Mouse (Mus musculus) heart, adult 2 months (tissue): ENCODE measurements around the gene Trp73. TPM values are rescaled to one million over a fixed set of nuclear protein-coding genes. Genes with fewer than 3 reads are reported as not detected.

Experiments
- DNase-seq, 2 experiments: peaks; one replicate each; pipeline ENCODE4 v3.0.0; 2021
- H3K27ac ChIP-seq: fragments of 200-600 bp; 2 replicates; pipeline ENCODE4 v1.8.1; 2022
- H3K27me3 ChIP-seq: fragments of 200-500 bp; 2 replicates; pipeline ENCODE4 v1.6.1; 2012; ENCODE audit warnings: mild to moderate bottlenecking, low read length, inconsistent platforms, mixed read lengths; ENCODE audit not compliant: control insufficient read depth, insufficient read depth
- H3K36me3 ChIP-seq: fragments of 200-500 bp; 2 replicates; pipeline ENCODE4 v1.6.1; 2012; ENCODE audit warnings: low read length, inconsistent platforms; ENCODE audit not compliant: control insufficient read depth, insufficient read depth
- H3K4me1 ChIP-seq: fragments of 200-500 bp; 2 replicates; pipeline ENCODE4 v1.6.1; 2011; ENCODE audit warnings: low read length; ENCODE audit not compliant: control insufficient read depth, insufficient read depth
- H3K4me3 ChIP-seq: fragments of 200-600 bp; 2 replicates; pipeline ENCODE4 v1.8.1; 2022
- H3K79me2 ChIP-seq: fragments of 200-500 bp; replicated peaks from 2 replicates; pipeline ENCODE4 v1.6.1; 2012; ENCODE audit warnings: mild to moderate bottlenecking, inconsistent platforms, low read length, moderate library complexity, mixed read lengths; ENCODE audit not compliant: control insufficient read depth, insufficient read depth
- H3K9ac ChIP-seq: fragments of 200-500 bp; 2 replicates; pipeline ENCODE4 v1.6.1; 2012; ENCODE audit warnings: low read depth, mild to moderate bottlenecking, control low read depth, inconsistent platforms, low read length, mixed read lengths
- CTCF ChIP-seq: fragments of 200-600 bp; IDR thresholded peaks from 2 replicates; pipeline ENCODE4 v1.8.1; 2022; ENCODE audit warnings: antibody characterized with exemption, mild to moderate bottlenecking, moderate library complexity
- EP300 ChIP-seq: fragments of 200-500 bp; IDR thresholded peaks from 2 replicates; pipeline ENCODE4 v1.6.1; 2011; ENCODE audit warnings: low read depth, low read length, control low read depth; ENCODE audit not compliant: insufficient read depth
- POLR2A ChIP-seq: fragments of 200-500 bp; IDR thresholded peaks from 2 replicates; pipeline ENCODE4 v1.6.1; 2011; ENCODE audit warnings: mild to moderate bottlenecking, low read depth, low read length, control low read depth; ENCODE audit not compliant: insufficient read depth
- WGBS: fragments of 180-500 bp; shearing (Covaris S2); methylation state at CpG from one replicate; pipeline ENCODE4 v1.1.7; 2018; 5-methylcytosine and 5-hydroxymethylcytosine counted together
- intact Hi-C: fragments of 180-260 bp; cut with DNase I; formaldehyde crosslinking; loops from one replicate; pipeline ENCODE4 v1.15.1; 2025
- polyA plus RNA-seq: library from polyadenylated mRNA; depleted of rRNA; stranded (reverse); fragments of >200 nt; gene quantifications from 2 replicates; pipeline ENCODE4 v1.2.3, GENCODE M21; 2012
- total RNA-seq, 2 experiments: library from RNA; stranded (reverse); gene quantifications; 2 replicates each; pipeline ENCODE4 v1.2.3; 2021

Trp73 gene
- total and polyA plus RNA-seq, 3 experiments: 0.39 TPM; not detected in 2

DNA sequence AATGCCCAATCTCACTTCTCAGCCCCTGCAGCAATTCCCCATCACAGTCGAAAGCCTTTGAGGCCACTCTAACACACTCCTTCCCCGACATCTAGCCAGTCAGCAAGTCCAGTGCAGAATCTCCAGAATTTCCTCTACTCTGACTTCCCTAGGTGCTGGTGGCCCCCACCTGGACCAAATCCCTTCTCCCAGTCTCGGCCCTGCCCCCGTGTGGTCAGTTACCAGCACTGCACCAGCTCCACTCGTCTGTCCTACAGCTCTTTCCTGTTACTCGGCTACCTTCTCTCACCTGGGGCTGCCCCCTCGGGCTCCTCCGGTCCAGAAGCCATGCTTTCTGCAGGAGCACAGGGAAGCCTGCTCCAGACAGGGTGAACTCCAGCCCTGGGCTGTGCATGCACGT, 46.8 kb downstream of the Trp73 start:
- intact Hi-C loops: no loop called here
- no peaks in the 10 kb centered on the region for H3K4me1 ChIP-seq
- no peak overlapping the region for H3K4me3 ChIP-seq
- H3K9ac ChIP-seq: no peak overlapping the region
- TF ChIP-seq CTCF (peak; percentile 81), EP300 (no peak)
- DNase-seq: peak in 1 of 2 experiments; percentile 37
- H3K36me3 ChIP-seq: no peaks in the 10 kb centered on the region
- no peak overlapping the region for H3K27ac ChIP-seq
- WGBS: 16% methylated on average over 9 of the region's 9 CpGs
- no peaks in the 10 kb centered on the region for H3K79me2 ChIP-seq
- H3K27me3 ChIP-seq: no peaks in the 10 kb centered on the region; the same call in 1 of the 2 replicates

- no peak overlapping the region for H3K9ac ChIP-seq
- H3K36me3 ChIP-seq: no peaks in the 10 kb centered on the region
- H3K4me1 ChIP-seq: no peaks in the 10 kb centered on the region
- DNase-seq: no peak
- intact Hi-C loops: no loop called here
- no peak overlapping the region for H3K27ac ChIP-seq
- TF ChIP-seq CTCF (no peak), POLR2A (no peak), EP300 (no peak)
- no peaks in the 10 kb centered on the region for H3K79me2 ChIP-seq
- 65% methylated on average over 8 of the region's 8 CpGs for WGBS
- no peak overlapping the region for H3K4me3 ChIP-seq
- H3K27me3 ChIP-seq: no peaks in the 10 kb centered on the region; the same call in 1 of the 2 replicates
Measured at GRCm38 (mm10) chr4:154091356-154091755, 48.7 kb downstream of the Trp73 start.

DNA sequence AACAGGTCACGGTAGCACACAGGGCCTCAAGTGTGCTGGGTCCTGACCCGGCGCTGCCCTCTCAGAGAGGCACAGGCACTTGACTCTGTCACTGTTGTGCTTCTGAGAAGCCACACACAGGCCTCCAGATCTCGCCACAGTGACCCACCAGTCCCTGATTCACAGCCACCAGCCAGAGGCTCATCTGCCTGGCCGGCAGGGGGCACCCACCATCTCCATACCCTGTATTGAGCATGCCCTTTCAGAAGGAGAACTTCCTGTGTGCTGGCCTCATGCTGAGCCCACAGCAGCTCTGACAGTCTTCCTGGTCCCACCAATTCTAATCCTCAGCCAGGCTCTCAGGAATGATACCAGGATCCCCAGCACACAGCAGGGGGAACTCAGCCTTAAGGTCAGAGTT, 50.8 kb downstream of the Trp73 start:
- Histone ChIP-seq H3K4me3 (no peak overlapping the region), H3K9ac (no peak overlapping the region), H3K27me3 (no peaks in the 10 kb centered on the region), H3K36me3 (no peaks in the 10 kb centered on the region), H3K4me1 (no peaks in the 10 kb centered on the region), H3K27ac (no peak overlapping the region), H3K79me2 (no peaks in the 10 kb centered on the region)
- TF ChIP-seq POLR2A (no peak), CTCF (peak; percentile 50)
- no peak for DNase-seq
- WGBS: 42% methylated on average over 5 of the region's 5 CpGs
- intact Hi-C loops: no loop called here

DNA sequence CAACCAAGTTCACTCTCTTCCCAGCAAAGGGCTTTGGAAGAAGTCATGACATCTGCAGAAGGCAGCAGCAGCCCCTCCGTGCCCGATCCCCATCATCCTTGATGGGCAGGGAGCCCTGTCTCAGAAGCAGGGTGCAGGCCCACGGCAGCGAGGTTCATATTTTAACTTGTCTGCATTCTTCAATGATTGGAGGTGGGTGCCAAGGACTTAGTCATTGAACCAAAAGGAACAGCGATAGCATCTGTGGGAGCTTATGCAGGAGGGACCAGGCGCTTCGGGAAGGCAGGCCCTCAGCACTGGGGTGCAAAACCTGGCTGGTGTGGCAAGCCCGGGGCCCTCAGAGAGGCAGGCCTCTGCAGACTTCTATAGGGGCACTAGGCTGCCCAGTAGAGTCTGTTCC, 53.6 kb downstream of the Trp73 start:
- H3K4me3 ChIP-seq: no peak overlapping the region
- no peak overlapping the region for H3K9ac ChIP-seq
- DNase-seq: no peak
- no peaks in the 10 kb centered on the region for H3K79me2 ChIP-seq
- H3K27me3 ChIP-seq: no peaks in the 10 kb centered on the region; the same call in 1 of the 2 replicates
- no peak for TF ChIP-seq EP300
- TF ChIP-seq POLR2A: no peak
- no peak for TF ChIP-seq CTCF
- no peaks in the 10 kb centered on the region for H3K4me1 ChIP-seq
- no peaks in the 10 kb centered on the region for H3K36me3 ChIP-seq
- WGBS: 87% methylated on average over 8 of the region's 8 CpGs
- intact Hi-C loops: no loop called here
- no peak overlapping the region for H3K27ac ChIP-seq

- Histone ChIP-seq H3K4me1 (no peaks in the 10 kb centered on the region), H3K27me3 (peaks cover 6% of the 10 kb centered on the region), H3K27ac (no peak overlapping the region), H3K4me3 (no peak overlapping the region), H3K36me3 (no peaks in the 10 kb centered on the region), H3K9ac (no peak overlapping the region), H3K79me2 (no peaks in the 10 kb centered on the region)
- WGBS: 65% methylated on average over 3 of the region's 3 CpGs
- TF ChIP-seq POLR2A: no peak
- TF ChIP-seq CTCF: no peak
- TF ChIP-seq EP300: no peak
- intact Hi-C loops: no loop called here
- no peak for DNase-seq
Measured at GRCm38 (mm10) chr4:154085856-154086255, 54.2 kb downstream of the Trp73 start.

DNA sequence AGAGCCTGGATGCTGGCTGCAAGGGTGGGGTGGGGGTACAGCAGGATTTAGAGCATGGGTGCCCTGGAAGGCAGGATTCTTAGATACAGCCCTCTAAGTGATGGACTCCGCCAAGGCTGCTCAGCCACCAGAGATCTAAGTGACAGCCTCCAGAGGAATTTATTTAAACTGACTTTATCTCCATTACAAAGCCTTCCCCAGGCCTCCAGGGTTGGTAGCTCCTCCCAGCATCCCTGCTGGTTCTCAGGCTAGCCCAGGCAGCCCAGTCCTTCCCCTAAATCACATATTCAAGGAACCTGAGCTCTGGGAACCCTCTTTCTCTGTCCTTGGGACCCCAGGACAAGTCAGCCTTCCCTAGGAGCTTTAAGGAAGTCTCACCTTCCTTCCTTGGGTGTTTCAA, 58.0 kb downstream of the Trp73 start:
- intact Hi-C loops: no loop called here
- DNase-seq: no peak
- Histone ChIP-seq H3K27ac (no peak overlapping the region), H3K4me1 (no peaks in the 10 kb centered on the region), H3K79me2 (no peaks in the 10 kb centered on the region), H3K4me3 (no peak overlapping the region), H3K27me3 (peaks cover 6% of the 10 kb centered on the region), H3K36me3 (no peaks in the 10 kb centered on the region), H3K9ac (no peak overlapping the region)
- TF ChIP-seq CTCF: no peak
- no peak for TF ChIP-seq EP300
- TF ChIP-seq POLR2A: no peak
- whole genome bisulfite sequencing: 24% methylated on average over 1 of the region's 1 CpGs
